Mouse (Mus musculus): Measurements from ENCODE around the gene Hnrnpf.

DNA sequence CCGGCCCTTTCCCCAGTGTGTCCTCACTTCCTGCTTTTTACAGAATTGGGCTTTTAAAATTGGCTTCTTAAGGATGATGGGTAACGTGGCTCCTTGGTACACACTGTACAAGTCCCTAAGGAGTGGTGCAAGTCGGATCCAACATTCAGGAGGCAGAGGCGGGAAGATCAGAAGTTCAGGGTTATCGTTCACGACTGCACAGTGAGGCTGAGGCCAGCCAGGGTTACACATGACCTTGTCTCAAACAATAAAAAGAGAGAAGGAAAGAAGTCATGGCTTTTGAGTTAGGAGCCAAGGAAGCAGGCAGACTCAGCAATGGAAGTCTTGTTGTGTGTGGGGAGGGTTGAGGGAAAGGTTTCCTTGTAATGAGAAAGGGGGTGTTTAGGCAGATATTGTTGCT, 56.0 kb downstream of the Hnrnpf start:
- TF ChIP-seq CTCF (IDR thresholded peaks at IDR 0.05; ENCODE audit: low read depth) = no peak
- TF ChIP-seq EP300 (optimal IDR thresholded peaks at IDR 0.05) = no peak
